Mouse (Mus musculus): ENCODE data around the gene Plppr3.

Gene Plppr3

DNA sequence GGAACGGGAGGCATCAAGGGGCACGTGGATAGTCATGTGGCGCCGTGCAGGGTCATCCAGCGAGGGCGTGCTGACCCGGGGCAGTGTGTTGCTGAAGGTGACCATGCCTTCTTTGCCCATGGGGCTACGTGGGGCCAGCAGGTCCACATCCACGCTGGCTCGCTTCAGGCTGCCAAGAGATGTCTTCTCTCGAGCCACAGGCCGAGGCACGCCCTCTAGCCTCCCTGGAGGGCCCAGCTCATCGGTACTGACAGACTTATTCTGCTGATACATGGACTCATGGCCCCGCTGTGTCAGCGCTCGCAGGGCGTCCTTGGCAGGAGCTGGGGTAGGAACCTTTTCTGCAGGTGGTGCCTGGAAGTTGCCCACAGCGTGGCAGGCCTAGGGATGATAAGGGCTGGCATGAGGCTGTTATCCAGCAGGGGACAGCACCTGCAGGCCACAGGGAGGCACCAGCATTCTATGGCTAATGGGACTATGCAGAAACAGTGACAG is 8.6 kb downstream of the Plppr3 start:
- DNase-seq, result no peak

DNA sequence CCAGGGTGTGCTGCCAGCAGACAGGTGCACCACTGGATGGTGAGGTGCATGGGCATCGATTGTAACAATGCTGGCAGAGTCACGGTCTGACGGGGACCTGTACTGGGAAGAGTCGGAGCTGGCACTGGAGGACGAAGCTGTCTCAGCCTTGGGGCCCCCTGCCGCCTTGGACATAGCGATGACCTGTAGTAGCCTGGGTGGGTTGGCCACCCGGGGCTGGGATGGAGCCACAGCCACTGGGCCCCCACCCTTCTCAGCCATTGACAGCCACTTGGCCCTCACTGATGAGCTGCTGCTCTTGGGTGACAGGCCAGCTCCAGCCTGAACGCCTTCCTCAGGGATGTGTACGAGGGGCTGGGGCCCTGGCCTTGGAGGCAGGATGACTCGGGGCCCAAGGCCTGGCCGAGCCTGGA is 9.2 kb downstream of the Plppr3 start:
- DNase-seq, result no peak

DNA sequence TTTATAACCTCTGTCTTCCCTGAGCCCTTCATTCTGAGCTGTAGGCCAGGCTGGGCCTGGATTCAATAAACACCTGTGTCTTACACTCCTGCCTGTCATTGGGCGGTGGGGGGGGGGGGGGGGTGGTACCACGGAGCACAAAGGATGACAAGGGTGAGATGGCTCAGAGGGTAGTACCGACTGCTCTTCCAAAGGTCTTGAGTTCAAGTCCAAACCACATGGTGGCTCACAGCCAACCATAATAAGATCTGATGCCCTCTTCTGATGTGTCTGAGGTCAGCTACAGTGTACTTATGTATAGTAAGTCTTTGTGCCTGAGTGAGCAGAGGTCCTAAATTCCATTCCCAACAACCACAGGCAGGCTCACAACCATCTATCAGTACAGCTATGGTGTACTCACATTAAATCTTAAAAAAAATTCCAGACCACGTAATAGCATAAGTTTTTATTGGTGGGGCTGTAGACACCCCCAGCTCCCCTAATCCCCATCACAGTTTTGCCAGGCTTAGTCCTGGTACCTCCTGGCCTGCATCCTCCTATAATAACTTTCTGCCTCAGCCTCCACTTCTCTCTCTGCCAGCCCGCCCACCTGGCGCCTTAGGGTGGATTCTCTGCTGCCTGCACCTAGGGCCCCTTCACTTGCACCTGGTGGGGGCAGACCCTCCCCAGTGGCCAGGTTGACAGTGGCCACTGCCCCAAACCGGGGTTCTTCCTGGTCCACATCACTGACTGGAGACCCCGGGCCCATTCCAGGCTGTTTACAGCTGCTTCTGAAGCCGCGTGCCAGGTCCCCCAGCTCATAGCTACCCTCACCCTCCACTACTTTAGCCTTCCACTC is 9.9 kb downstream of the Plppr3 start:
- DNase-seq, result no peak

DNA sequence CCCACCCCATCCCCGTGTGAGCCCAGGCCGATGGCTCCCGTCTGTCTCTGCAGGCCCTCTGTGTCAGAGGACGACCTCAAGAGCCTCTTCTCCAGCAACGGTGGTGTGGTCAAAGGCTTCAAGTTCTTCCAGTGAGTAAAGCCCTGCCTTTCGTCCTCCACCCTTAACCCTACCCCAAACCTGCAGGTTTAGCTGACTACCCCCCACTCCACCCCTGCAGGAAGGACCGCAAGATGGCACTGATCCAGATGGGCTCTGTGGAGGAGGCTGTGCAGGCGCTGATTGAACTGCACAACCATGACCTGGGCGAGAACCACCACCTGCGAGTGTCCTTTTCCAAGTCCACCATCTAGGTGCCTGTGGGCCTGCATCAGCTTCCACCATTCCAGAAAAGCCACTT is 11.5 kb downstream of the Plppr3 start:
- no peak for DNase-seq

DNA sequence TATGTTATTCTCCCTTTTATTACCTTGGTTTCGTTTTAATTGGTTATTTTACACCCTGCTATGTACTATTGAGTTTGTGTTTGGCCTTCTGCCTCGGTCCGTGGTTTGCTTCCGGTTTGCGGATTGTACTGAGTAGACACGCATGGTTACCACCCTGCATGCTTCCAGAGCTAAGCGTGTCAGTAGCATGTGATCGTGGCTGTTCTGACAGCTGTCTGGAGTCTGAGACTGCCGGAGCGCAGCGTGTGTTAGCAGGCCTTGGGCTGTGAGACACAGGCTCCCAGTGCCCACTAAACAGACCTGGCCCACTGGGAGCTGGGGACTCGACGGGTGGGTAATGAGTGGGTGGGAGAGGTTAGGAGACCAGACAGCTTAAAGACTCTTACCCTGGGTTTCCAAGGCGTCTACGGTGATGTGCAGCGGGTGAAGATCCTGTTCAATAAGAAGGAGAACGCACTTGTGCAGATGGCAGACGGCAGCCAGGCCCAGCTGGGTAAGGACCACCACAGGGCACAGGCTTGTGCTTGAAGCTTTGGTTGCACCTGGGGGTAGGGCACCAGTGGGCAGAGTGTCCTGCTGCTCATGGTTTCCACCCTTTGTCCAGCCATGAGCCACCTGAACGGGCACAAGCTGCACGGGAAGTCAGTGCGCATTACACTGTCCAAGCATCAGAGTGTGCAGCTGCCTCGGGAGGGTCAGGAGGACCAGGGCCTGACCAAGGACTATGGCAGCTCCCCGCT is 12.2 kb downstream of the Plppr3 start:
- DNase-seq, result no peak

DNA sequence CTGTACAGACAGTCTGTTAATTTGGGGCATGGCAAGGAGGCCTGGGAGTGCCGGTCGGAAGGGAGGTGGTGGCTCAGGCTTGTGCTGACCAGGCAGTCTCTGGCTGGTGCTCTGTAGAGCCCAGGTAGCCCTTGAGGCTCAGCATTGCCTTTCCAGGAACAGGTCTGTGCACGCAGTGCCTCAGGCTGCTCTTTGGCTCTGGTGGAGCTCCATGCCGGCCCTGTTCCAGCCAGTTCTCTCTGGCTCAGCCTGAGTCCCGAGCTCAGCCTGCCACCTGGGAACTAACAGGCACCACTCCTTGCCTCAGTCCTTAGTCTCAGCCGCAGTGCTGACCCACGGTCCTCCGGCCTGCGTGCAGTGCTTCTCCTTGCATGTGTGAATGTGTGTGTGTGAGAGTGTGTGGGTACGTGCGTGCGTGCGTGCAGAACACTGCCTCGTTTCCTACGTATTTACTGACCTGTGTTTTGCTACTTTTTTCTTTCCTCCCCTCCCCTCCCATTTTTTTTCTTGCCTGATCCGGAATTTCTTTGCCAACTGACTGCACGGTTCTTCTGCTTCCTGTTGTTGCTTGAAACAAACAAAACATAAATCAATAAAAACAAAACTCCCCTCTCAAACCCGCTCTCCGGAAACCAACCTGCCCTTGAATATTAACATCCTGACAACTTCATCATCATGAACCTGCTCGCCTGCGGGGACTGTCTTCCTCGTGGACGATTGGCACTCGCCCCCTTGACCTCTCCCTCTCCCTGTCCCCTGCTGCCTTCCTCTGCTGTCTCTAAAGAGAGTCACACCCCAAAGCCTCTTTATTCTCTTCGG is 13.0 kb downstream of the Plppr3 start:
- no peak for DNase-seq

DNA sequence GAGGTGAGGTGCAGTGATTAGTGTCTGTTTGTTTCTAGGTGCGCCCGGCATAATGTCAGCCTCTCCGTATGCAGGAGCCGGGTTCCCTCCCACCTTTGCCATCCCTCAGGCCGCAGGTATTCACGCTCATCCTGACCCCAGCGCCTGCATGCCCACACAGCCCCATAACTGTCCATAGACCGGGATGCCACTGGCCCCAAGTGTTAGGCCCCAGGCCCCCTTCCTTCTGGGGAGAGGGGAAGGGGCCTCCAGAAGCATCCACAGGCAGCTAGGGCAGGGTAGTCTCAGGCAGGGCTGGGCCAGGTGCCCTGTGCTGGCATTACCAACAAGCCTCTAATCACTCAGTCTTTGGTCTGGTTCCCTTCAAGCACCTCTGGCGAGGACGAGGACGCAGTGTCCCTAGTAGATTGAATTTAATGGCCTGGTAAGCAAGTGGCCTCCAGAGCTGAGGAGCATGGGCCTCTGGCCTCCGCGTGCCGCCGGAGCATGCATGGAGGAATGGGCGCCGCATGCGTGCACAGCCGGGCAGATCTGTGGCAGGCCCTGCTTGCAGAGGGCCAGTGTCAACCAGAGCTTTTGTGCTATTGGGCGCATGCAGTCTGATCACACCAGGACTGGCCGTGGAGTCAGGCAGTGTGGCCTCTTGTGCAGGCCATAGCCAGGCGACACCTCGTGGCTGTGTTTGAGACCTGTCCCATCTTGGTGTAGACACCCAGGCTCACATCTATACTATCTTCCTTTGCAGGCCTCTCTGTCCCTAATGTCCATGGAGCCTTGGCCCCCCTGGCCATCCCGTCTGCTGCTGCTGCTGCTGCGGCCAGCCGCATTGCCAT is 14.1 kb downstream of the Plppr3 start:
- DNase-seq, result no peak

DNA sequence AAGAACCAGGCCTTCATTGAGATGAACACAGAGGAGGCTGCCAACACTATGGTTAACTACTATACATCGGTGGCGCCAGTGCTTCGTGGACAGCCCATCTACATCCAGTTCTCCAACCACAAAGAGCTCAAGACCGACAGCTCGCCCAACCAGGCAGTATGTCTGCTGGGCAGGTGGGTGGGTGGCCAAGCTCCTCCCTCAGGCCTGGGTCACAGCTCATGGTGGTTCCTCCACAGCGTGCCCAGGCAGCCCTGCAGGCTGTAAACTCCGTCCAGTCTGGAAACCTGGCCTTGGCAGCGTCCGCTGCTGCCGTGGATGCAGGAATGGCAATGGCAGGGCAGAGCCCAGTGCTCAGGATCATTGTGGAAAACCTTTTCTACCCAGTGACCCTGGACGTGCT is 15.3 kb downstream of the Plppr3 start:
- no peak for DNase-seq

DNA sequence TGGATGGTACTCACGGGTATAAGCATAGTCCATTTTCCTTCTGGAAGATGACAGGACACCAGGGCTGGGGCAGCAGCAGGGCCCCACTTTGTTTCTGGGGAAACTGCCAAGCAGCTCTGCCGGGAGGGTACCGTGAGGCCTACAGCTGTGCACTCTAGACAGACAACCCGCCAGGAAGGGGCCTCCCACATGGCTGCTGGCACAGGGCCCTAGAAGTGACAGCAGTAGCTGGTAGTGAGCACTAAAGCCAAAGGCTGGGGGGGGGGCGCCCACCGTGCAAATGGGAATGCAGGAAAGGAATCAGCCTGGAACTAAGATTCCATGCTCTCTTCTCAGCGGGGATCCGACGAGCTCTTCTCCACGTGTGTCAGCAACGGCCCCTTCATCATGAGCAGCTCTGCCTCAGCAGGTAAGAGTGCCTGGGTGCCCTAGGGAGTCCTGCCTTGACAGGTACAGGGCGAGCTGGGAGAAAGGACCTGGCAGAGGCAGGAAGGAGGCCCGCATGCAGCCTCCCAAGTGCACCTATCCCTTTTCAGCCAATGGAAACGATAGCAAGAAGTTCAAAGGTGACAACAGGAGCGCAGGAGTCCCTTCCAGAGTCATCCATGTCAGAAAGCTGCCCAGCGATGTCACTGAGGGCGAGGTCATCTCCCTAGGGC is 15.9 kb downstream of the Plppr3 start:
- peak; percentile 54 for DNase-seq

DNA sequence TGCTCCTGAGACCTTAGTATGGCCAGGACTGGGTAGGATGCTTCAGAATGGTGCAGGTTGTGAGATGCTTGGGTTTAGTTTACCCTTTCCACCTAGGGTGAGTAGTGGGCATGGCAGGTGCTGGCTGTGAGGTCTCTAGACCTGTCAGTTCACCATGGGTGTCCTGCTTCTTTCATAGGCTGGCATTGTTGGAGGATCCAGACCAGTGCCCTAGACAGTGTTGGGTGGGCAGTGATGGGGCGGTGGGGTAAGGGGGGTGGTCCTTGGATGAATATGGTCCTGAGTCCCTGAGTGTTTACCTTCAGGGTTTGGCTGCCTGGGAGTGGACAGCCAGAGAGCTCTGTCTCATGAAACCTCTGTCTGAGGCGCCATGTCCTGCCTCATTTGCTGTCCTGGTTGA is 16.5 kb downstream of the Plppr3 start:
- DNase-seq, result no peak

DNA sequence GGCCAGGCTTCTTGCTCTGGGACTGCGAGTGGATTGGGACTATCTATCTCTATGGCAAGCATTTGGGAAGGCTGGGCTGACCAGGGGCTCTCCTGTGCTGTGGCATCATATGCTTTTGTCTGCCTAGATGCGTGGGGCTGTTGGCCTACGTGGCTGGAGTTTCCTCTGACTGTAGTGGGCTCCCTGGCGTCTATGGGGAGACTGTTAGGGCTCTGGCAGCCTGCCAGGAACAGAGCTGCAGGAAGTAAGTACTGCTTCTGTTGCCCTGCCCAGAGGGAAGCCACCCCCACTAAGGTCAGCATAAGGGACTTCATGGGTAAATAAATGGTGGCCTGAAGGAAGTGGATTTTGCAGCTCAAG is 17.0 kb downstream of the Plppr3 start:
- DNase-seq, result peak; percentile 58

DNA sequence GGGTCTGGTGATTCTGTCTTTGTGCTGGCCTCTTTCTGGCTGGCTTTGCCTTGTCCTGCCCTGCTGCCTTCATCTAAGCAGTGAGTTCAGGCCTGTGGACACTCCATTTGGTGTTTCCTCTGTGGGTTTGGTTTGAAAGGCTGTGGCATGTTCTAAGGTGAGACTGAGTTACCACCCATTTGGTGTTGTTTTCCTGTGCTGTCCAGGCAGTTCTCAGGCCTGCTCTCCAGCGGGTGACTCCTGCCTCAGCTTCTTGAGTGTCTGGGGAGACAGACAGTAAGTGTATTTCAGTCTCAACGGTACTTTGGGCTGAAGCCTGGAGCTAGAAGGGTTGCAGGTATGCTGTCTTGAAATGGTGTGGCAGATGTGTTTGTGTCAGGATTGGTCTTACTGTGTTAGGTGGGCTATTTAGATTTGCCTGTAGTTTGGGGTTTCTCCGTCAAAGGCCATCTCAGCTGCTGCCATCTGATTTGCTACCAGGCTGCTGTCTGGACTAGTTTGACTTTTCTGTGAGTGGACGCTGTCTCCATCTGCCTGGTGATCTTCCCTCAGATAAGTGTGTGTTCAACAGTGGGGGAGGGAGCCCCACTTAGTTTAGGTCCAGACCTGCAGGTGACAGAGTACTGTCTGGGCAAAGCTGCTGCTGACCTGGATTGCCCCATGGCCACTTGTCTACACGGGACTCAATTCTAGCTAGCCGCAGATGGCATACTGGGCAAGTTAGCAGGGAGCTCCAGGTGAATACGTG is 17.6 kb downstream of the Plppr3 start:
- DNase-seq, result no peak

DNA sequence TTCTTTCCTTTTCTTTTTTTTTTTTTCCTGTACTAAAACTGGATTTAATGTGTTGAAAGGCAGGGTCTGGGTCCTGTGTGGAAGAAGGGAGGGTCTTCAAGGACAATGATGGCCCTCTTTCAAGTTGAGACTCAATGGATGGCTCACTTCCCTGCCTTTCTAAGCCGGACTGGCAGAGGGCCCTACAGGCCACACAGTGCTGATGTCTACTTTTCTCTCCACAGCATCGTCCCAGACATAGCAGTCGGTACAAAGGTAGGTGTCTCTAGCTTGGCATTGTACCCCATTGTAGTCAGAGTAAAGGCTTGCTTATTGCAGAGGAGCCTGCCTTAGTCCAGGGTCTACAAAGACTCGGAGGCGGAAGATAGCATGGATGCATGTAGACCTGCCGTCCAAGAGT is 18.2 kb downstream of the Plppr3 start:
- no peak for DNase-seq

DNA sequence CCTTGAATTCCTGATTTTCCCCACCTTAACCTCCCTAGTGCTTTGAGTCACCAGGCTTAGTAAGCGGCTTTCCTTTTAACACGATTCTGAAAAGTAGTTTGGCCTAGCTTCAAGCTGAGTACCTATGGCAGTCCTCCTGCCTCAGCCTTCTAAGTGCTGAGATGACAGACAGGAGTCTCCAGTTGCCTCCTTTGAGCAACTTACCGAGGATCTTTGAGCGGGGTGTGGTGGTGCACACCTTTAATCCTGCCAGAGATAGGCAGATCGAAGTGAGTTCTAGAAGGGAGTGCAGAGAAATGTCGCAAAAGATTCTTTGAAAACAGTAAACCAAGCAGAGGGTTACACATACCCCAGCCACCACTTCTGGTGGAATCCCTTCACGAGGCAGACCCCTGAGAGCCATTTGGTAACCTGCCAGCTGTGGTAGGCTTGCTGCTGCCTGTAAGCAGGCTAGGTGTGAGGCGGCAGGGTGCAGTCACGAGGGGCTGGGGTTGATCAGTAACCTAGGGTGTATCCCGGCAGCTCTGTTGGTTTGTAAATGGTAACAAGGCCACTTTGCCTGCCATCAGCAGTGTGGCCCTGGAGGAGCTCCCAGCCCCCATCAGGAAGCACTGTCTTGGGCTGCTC is 18.8 kb downstream of the Plppr3 start:
- peak; percentile 57 for DNase-seq

DNA sequence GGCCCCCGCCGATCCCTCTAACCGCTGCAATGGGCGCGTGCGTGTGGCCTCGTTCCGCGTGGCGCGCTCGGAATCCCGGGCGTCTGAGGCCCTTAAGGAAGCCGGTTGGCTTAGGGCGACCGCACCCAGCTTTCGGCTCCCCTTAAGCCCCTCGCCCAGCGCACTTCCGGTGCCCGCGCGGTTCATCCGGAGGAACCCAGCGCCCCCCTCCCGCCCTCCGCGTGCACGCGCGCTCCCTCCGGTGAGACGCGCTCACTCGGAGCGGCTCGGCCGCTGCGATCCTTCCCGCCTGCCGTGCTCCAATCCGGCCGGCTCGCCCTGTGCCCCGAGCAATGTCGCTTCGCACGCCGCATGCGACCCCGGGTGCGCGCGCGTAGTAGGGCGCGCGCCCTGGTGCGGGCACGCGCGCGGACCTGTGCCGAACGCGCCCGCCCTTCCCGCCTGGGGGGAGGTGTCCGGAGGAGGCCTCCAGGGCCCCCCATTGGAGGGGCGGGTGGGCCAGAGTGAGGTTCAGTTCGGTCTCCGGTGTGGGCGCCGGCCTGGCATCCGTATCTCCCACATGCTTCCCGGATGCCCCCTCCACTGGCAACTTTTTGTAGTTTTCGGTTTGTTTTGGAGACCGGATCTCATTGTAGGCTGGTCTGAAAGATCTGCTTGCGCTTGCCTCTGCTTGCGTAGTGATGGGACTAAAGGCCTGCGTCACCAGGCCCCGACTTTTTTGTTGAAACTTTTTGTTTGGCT is 19.5 kb downstream of the Plppr3 start:
- peak; percentile 89 for DNase-seq

DNA sequence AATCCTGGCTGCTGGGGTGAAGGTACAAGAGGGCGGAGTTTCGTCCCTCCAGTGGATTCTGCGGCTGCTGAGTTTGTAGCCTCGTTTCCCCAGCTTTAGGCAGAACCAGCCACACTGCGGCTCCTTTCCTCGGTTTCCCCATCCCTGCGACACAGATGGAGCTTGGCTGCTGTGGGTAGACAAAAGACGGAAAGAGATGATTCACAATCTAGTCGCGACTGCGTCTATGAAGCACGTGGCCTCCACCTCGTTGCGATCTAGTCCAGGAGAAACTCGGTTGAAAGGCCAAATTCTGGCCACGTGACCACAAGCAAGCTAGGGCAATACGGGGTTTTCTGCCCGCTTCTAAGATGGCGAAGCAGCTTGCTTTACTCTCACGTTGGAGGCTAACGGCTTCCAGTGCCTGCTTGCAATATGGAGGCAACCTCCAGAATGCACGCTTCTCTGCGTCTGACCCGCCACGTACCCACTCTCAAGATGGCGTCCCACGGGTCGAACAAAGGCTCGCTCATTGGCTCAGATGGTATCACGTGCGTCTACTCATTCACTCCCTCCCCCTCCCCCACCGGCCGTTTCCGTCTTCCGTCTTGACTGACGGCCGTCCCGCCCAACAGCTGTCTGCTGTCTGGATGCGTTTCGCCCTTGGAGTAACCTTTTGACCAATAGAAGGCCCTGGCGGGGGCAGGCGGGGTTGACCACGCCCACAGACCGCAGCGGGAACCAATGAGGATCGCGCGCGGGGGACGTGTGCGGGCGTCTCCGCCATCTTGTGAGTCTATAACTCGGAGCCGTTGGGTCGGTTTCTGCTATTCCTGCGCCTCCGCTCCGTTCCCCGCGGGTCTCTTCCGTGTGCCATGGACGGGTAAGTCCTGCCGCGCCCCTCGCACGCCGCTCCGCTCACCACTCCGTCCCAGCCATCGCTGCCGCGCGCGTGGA is 20.3 kb downstream of the Plppr3 start, which contains the start of gene Ptbp1:
Gene Ptbp1, plus strand, starts transcription at position 568 of the 936 bp plus-strand sequence.
- DNase-seq, result peak; percentile 99

DNA sequence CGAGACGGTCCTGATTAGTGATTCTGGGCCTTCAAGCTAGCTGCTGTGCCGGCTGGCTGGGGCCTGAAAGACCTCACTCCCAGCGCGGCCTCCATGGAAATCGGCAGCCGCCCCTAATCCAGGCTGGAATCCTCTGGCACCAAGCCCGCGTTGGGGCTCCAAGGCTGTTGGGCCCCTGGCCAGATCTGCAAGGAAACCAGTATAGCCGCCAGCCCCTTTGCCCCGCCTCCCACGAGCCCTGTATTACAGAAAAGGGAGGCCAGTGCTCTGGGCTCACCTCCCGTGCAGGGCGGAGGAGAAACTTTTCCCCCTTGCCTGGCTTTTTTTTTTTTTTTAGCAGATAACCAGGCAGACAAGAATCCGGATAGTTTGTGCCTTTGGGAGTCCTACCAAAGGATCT is 21.0 kb downstream of the Plppr3 start:
- DNase-seq, result peak; percentile 78

DNA sequence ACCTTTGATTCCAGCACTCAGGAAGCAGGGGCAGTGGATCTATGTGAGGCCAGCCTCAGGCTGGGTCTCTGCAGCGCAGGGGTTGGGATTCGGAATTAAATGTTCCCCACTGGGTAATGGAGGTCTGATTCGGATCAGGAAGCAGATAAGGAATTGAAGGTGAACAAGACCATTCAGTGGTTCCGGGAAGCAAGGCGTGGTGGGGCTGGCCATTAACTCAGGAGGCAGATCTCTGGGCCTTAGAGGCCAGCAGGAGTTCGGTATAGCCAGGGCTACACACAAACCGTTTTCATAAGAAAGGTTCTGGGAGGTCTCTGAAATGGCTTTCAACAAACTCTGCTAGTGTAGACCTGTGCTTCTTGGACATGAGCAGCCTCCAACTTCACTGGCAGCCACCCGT is 21.6 kb downstream of the Plppr3 start:
- DNase-seq, result no peak

Measured in thymus, postnatal 4 days (tissue).